ENCODE assay signal across 10 mouse cellular contexts in genomic region chr11:118488191-118488906, GRCm38 (mm10). TPM values are rescaled to one million over a fixed set of nuclear protein-coding genes. Genes with fewer than 3 reads are reported as not detected.
DNase-seq lines count a peak whose midpoint lies in the region; ATAC-seq and TF ChIP-seq lines count a peak whose summit lies in the region.
"Had no signal": no experiment of that assay in that cellular context is flagged by ENCODE, and none has a peak within 500 bp of the region (broad histone marks: within the 10 kb centered on the region; RNA-seq: fewer than 3 reads in every experiment).

No protein-coding gene starts in this region.

- H3ac ChIP-seq in C2C12 (ENCODE audit: control insufficient read depth, insufficient read length, low read depth): no peak overlapping the region

- H3K4me2 ChIP-seq in intestine, postnatal 0 days (replicated peaks; ENCODE audit: low read depth): no peak overlapping the region
- H3K4me2 ChIP-seq in intestine, embryonic 15.5 days (replicated peaks): no peak overlapping the region
- H3K4me2 ChIP-seq: midbrain, embryonic 12.5 days had no signal

- DNase-seq in kidney, postnatal 4 days: peak; percentile 53 to 62
- DNase-seq in B cell, adult 2 months: no peak
- DNase-seq in right cerebral cortex, postnatal 14 days: no peak
- DNase-seq: gastrocnemius, postnatal 10 days; right cerebral cortex, postnatal 25 days had no signal

- no peak overlapping the region for H3K4me3 ChIP-seq in intestine, postnatal 0 days (ENCODE audit: low read depth, low read length)
- no peak overlapping the region for H3K4me3 ChIP-seq in intestine, embryonic 15.5 days (replicated peaks)
- no peak overlapping the region for H3K4me3 ChIP-seq in C2C12 (ENCODE audit: insufficient read depth, poor library complexity, severe bottlenecking)
- H3K4me3 ChIP-seq in ES-Bruce4 (ENCODE audit: low read depth, low read length): no peak overlapping the region
- H3K4me3 ChIP-seq: midbrain, embryonic 12.5 days had no signal

- TF ChIP-seq POLR2A in ES-Bruce4 (IDR thresholded peaks at IDR 0.05; ENCODE audit: insufficient read depth, low read length): no peak

- TF ChIP-seq CTCF in intestine, postnatal 0 days (IDR thresholded peaks at IDR 0.05; ENCODE audit: low read depth): peak; percentile 50
- peak; percentile 10 for TF ChIP-seq CTCF in C2C12 (IDR thresholded peaks at IDR 0.05; ENCODE audit: control insufficient read depth, insufficient read depth, insufficient read length)
- TF ChIP-seq CTCF in ES-Bruce4 (IDR thresholded peaks at IDR 0.05; ENCODE audit: low read depth, low read length): peak; percentile 58

- WGBS in intestine, postnatal 0 days: 73% methylated on average over 8 of the region's 8 CpGs
- WGBS in intestine, embryonic 15.5 days: 75% methylated on average over 8 of the region's 8 CpGs

- H3K79me2 ChIP-seq in C2C12 (ENCODE audit: control insufficient read depth, insufficient read depth): no peaks in the 10 kb centered on the region

- no peak overlapping the region for H3K27ac ChIP-seq in intestine, postnatal 0 days (ENCODE audit: low read depth, low read length)
- no peak overlapping the region for H3K27ac ChIP-seq in intestine, embryonic 15.5 days
- no peak overlapping the region for H3K27ac ChIP-seq in ES-Bruce4 (ENCODE audit: insufficient read depth, low read length)
- H3K27ac ChIP-seq: midbrain, embryonic 12.5 days had no signal

- no peaks in the 10 kb centered on the region for H3K4me1 ChIP-seq in intestine, postnatal 0 days (replicated peaks; ENCODE audit: control insufficient read depth, insufficient read depth, low read length)
- peaks cover 17% of the 10 kb centered on the region for H3K4me1 ChIP-seq in intestine, embryonic 15.5 days (replicated peaks)
- H3K4me1 ChIP-seq in ES-Bruce4 (ENCODE audit: control insufficient read depth, insufficient read depth, low read length): no peaks in the 10 kb centered on the region

- H3K79me3 ChIP-seq in C2C12 (ENCODE audit: low read depth): no peaks in the 10 kb centered on the region

- no peak for ATAC-seq in intestine, postnatal 0 days
- ATAC-seq in intestine, embryonic 15.5 days: no peak

- H3K9me3 ChIP-seq in intestine, postnatal 0 days (ENCODE audit: control insufficient read depth): no peaks in the 10 kb centered on the region
- no peaks in the 10 kb centered on the region for H3K9me3 ChIP-seq in intestine, embryonic 15.5 days
- H3K9me3 ChIP-seq in ES-Bruce4 (replicated peaks; ENCODE audit: control insufficient read depth, insufficient read depth, low read length, poor library complexity, severe bottlenecking): no peaks in the 10 kb centered on the region
- H3K9me3 ChIP-seq: midbrain, embryonic 12.5 days had no signal

- peaks cover 45% of the 10 kb centered on the region for H3K36me3 ChIP-seq in intestine, postnatal 0 days (ENCODE audit: control insufficient read depth, insufficient read depth)
- H3K36me3 ChIP-seq in intestine, embryonic 15.5 days: peaks cover 13% of the 10 kb centered on the region; the same call in 1 of the 2 replicates
- H3K36me3 ChIP-seq in C2C12 (ENCODE audit: control insufficient read depth, insufficient read depth): no peaks in the 10 kb centered on the region
- H3K36me3 ChIP-seq in ES-Bruce4 (ENCODE audit: control insufficient read depth, insufficient read depth, low read length, poor library complexity, severe bottlenecking): no peaks in the 10 kb centered on the region

- no peaks in the 10 kb centered on the region for H3K27me3 ChIP-seq in intestine, postnatal 0 days (replicated peaks; ENCODE audit: control insufficient read depth, insufficient read depth, low read length)
- no peaks in the 10 kb centered on the region for H3K27me3 ChIP-seq in intestine, embryonic 15.5 days (replicated peaks)
- H3K27me3 ChIP-seq in C2C12 (ENCODE audit: control insufficient read depth, insufficient read depth, insufficient read length) (peaks cover 86% of the 10 kb centered on the region), ES-Bruce4 (ENCODE audit: control insufficient read depth, insufficient read depth, low read length, poor library complexity, severe bottlenecking) (no peaks in the 10 kb centered on the region)

- H3K9ac ChIP-seq in intestine, postnatal 0 days (ENCODE audit: low read depth, low read length): no peak overlapping the region
- H3K9ac ChIP-seq in intestine, embryonic 15.5 days: no peak overlapping the region
- H3K9ac ChIP-seq in ES-Bruce4 (ENCODE audit: low read depth, poor library complexity, severe bottlenecking): no peak overlapping the region
- H3K9ac ChIP-seq: midbrain, embryonic 12.5 days had no signal

- no peak for TF ChIP-seq EP300 in ES-Bruce4 (IDR thresholded peaks at IDR 0.05; ENCODE audit: insufficient read depth, low read depth, low read length)

TF ChIP-seq in C2C12, 6 proteins besides CTCF, POLR2A, EP300 and RAD21:
- TF ChIP-seq MYOD1 (IDR thresholded peaks at IDR 0.05; ENCODE audit: control insufficient read depth, insufficient read length, low read depth) (no peak), MYOG (IDR thresholded peaks at IDR 0.05; ENCODE audit: control insufficient read depth, extremely low read depth, insufficient read length) (no peak), MAX (IDR thresholded peaks at IDR 0.05) (no peak), USF1 (IDR thresholded peaks at IDR 0.05; ENCODE audit: low read depth) (no peak), FOSL1 (IDR thresholded peaks at IDR 0.05; ENCODE audit: insufficient read depth, low read length, poor library complexity, severe bottlenecking) (no peak), CEBPB (IDR thresholded peaks at IDR 0.05; ENCODE audit: low read depth) (no peak)

RNA-seq across cellular contexts. Expression of gene Engase, which starts 11.7 kb away (rescaled TPM):
- 11.3 and 11.7 TPM in 2 replicates for polyA plus RNA-seq in intestine, postnatal 0 days (2015; fragmentation: Nextera tagmentation; extraction: Ambion mirVana)
- polyA plus RNA-seq in intestine, embryonic 15.5 days (2015; fragmentation: Nextera tagmentation; extraction: Ambion mirVana): 13.1 and 14.7 TPM in 2 replicates
- polyA plus RNA-seq in C2C12 (2012; fragmentation: generic; extraction: Trizol) (2.1 TPM), ES-Bruce4 (2011; ENCODE audit: insufficient read depth, insufficient read length, low read depth, missing spikeins) (4.9 and 7.8 TPM in 2 replicates)

Comparison
In these comparisons a context has a peak if more than half of its experiments do, and no peak if none do; other contexts are left out.
1. DNase-seq: peak in kidney, postnatal 4 days (2 of 2); none in B cell, adult 2 months (0 of 2) and right cerebral cortex, postnatal 14 days (single experiment).
2. Peak in every context shown above with its lines, with median percentiles within 50 percentile points of each other: CTCF ChIP-seq.